Mouse (Mus musculus) c-Kit-positive CD71-positive TER-119-positive erythroid progenitor cells, embryonic 14.5 days (primary cell): ENCODE measurements around the gene Samd4.

ENCODE experiments used
- DNase-seq: peaks from one replicate; pipeline ENCODE4 v3.0.0-alpha.2; 2013; ENCODE audit warnings: low spot score

The Samd4 gene

DNA sequence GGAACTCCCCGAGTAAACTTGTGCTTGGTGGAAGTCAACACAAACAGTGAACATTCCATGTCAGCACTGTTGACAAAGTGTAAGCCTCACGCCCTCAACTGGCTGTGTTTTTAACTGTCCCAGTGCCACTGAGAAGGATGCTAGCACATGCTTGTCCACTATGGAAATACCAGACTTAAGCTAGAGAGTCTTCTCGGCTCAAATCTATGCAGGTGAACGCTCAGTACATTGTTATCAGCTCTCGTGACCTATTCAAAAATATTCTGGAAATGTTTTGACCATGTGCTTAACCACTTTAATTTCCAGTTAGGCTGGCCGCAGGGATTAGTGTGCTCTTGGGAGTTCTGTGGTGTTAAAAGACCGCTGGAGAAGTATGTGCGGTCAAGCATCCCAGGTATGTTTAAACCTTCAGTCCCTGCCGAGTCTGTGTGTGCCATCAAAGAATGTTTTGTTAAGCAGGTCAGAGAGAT lies 73.0 kb downstream of the Samd4 start:
- no peak for DNase-seq

DNA sequence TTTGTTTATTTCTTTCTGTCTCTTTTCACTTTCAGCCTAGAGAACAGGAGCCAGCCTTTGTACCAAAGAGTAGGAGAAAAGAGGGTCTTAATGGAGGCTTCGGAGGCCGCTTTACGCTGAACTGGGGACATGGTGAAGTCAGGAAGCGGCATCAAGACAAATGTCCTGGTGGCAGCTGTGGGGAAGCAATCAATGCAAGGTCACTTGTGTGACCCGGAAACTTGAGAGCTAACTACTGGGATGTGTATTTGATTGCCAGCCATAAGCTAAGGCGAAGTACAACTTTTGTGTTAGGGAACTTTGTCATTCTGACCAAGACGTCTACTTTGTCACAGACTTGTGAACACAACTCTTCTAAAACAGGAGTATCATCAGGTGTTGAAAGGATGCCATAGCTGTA lies 73.5 kb downstream of the Samd4 start:
- DNase-seq, result no peak

GRCm38 (mm10) chr14:46959166-46959721 lies 76.6 kb downstream of the Samd4 start:
- no peak for DNase-seq

DNA sequence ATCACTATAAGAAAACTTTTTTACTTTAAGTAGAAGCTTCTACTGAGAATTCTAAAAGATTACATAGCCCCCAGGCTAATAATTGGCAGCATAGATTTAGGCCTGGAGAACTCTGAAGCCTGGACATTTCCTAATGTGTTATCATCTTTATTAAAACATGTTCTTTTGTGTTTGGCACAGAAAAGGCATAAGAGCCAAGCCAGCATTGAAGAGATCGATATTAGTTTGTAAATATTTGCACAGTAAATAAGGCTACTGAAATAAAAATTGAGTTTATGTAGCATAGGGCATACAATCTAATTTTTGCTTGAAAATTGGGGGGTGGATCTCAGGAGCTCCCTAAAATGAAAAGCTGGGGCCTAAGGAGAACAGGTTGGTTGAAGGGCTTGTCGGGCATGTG lies 77.2 kb downstream of the Samd4 start:
- DNase-seq, result no peak

DNA sequence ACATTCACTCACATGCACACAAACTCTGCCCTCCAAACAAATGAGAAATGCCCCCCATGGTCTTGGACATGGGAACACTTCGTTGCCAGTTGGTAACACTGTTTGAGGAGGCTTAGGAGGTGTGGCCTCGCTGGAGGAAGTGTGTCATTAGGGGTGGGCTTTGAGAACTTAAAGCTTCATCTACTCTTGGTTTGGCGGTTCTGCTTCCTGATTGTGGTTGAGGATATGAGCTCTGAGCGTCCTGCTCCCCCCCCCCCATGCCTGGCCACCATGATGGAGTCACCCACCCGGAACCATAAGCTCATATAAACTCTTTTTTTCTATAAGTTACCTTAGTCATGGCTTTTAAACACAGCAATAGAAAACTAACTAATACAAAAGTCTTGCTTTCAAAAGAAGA lies 80.2 kb downstream of the Samd4 start:
- no peak for DNase-seq

DNA sequence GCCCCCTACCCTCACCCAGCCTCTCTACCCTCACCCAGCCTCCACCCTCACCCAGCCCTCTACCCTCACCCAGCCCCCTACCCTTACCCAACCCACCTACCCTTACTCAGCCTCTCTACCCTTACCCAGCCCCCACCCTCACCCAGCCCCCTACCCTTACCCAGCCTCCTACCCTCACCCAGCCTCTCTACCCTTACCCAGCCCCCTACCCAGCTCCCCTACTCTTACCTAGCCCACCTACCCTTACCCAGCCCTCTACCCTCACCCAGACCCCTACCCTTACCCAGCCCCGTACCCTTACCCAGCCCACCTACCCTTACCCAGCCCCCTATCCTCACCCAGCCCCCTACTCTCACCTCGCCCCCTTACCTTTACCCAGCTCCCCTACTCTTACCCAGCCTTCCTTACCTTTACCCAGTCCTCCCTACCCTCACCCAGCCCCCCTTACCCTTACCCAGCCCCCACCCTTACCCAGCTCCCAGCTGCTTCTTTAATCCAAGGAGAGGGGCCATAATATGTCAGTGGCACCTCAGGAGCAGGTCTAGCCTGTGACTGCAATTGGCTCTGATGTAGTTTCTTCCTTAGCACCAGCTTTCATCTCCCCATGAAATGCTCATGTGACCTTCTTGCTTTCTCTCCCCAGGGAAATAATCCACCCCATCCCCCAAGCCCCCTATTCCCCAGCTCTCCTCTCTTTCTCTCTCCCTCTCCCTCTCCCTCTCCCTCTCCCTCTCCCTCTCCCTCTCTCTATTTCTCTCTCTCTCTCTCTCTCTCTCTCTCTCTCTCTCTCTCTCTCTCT lies 81.6 kb downstream of the Samd4 start:
- DNase-seq, result no peak

DNA sequence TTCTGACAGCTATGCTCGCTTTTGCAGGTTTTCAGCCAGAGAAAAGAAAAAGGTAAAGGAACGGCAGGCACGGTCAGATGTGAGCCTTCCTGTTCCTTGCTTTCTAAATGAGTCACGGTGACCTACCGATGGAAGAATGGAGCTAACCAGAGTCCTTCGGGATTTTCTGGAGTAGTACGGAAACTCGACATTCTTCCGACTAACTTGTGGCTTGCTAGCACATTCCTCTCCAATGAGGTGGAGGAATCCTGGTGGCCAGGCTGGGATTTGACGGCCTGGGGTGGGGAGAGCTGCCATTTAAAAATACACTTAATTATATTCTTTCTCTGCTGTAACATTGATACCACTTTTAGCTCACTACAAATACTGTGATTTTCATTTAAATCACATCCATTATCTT lies 83.6 kb downstream of the Samd4 start:
- DNase-seq, result no peak

- DNase-seq, result no peak
Measured at GRCm38 (mm10) chr14:46968046-46968445, 85.4 kb downstream of the Samd4 start.

DNA sequence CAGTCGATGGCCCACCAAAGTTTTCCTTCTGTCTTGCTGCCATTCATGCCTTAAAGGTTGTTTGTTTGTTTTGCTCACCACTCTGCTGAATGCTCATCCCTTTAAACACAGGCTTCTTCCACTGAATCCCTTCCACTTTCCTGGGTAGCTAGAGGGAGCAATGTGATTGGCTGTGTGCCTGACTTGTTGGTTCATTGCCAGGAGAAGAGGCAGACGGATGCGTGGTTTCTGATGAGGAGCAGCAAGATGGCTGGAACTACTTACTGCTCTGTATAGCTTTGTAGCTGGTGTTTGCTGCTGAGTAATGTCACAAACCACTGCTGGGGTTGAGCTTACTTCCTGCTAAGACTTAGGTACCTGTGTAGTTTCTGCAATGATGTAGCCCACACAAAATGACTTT lies 88.0 kb downstream of the Samd4 start:
- DNase-seq, result no peak

- DNase-seq, result no peak
Measured at GRCm38 (mm10) chr14:46971802-46972201, 89.1 kb downstream of the Samd4 start.

DNA sequence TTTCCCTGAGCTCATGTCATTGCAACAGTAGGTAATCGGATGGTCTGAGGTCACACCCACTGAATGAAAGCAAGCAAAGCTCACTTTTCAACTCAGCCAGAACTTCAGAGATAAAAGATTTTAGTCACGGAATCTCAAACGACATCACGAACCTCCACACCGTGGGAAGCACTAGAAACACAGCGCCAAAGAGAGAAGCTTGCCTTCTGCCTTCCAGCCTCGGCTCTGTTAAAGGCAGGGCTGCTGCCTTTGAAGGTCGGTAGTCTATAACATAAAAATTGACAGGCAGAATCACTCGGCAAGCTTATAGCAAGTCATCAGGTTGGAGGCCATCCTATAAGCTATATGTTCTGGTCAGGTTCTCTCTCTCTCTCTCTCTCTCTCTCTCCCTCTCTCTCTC lies 92.2 kb downstream of the Samd4 start:
- DNase-seq, result no peak

- no peak for DNase-seq
Measured at GRCm38 (mm10) chr14:46975969-46976368, 93.3 kb downstream of the Samd4 start.

DNA sequence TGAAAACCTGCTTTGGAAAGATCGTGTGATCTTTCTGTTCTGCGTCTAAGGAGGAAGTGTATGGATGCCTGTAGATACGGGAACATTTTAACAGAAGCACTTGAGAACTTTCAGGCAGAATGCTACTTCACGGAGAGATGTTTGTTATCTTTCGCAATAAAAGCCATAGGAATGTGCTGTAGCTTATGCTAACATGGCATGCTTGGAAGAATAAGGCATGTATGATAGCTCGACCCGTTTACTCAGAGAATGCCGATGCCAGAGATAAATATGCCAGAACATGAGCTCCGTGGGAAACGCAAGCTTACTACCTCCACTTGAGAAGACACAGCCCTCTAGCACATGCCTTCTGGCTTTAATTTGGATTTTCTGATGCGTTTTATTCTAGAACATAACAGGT lies 94.1 kb downstream of the Samd4 start:
- no peak for DNase-seq

- DNase-seq, result no peak
Measured at GRCm38 (mm10) chr14:46977660-46978059, 95.0 kb downstream of the Samd4 start.

DNA sequence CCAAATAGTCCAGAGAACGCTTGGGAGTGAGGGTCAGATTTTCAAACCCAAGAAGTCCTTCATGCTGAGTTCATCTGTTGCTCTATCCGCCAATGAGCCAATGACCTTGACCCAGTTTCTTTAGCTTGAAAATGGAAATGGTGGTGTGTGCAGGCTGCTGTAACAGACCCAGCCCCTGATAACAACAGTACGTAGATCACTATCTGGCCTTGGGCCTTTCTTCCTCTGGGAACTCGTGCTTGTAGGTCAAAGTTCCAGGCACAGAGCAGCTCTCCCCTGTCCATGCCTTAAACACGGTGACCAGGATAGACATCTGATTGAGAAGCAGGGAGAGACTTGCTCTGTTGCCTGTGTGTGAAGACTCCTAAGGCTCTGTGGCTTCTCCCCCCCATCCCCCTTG lies 96.5 kb downstream of the Samd4 start:
- no peak for DNase-seq

- no peak for DNase-seq
Measured at GRCm38 (mm10) chr14:46980736-46981438, 98.2 kb downstream of the Samd4 start.

- DNase-seq, result no peak
Measured at GRCm38 (mm10) chr14:46982106-46982505, 99.5 kb downstream of the Samd4 start.

DNA sequence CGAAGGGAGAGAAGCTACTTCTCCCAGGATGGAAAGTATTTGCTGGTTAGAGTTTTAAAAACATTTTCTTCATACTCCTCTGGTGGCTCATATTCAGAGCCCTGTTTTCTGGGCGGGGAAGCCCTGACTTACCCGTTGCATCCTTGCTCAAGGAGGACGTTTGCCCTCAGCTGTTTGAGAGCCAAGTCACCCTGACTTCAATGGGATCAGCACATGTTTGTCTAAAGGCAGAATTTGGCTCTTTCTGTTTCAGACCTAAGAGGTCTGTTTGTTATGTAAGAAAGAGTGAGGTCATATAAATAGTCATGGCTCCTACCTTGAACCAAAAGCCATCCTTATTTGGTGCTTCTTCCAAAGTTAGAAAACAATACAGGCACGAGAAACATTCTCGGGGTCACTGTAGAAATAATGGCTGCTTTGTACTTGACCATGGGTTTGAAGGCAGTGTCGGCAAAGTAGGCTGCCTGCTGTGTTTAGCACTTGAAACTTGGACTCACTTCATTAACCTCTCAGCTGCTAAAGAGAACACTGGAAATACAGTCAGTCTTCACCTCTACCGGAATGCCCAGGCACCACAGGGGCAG lies 102.0 kb downstream of the Samd4 start:
- DNase-seq, result no peak

- DNase-seq, result no peak
Measured at GRCm38 (mm10) chr14:46989694-46990093, 107.0 kb downstream of the Samd4 start.

GRCm38 (mm10) chr14:46990450-46990849 lies 107.8 kb downstream of the Samd4 start:
- DNase-seq, result no peak

DNA sequence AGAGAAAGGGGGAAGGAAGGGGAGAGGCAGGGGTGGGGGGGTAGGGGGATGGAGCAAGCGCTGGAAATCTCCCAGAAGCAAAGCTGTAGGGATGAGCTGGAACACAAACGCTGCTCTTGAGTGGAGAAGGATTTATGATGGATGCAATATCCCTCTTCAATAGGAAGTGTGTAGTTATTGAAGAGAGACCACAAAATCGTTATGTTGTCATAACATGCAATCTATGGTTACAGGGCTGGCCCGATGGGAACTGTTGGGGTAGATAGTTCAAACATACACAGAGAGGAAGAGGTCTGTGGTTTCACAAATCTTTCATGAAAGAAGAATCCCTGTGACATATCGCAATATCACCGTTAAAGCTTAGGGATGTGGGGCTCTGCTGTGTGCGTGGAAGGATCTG lies 112.0 kb downstream of the Samd4 start:
- DNase-seq, result no peak

DNA sequence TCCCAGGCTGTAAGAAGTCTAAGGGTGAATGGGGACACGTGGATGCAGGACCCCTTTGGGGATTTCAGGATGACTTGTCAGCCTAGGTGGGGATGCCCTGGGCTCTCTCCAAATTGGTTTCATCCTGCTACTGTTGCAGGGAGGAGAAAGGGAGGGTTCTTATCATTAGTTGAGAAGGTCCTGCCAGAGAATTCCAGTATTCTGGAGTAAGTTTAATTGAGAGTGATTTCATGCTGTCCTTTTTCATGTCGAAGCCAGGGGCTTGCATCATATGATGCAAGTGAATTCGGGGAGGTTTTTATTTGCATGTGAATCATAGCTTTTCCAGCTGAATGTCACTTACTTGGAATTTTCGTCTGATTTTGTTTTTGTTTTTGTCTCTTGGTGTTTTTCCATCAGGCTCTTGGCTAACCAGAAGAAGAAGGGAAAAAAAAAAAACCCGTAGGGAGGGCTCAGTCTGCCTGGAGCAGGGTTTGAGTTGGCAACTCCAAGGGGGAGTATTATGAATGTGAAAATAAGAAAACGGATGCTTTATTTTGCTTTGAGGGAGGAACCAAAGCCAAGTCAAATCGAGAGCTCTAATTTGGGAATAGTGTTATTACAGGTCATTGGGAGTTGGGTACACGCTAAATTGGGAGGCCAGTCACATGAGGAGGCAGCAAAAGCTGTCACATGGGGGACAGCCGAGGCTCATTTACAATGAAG lies 116.8 kb downstream of the Samd4 start:
- DNase-seq, result no peak
